Mouse (Mus musculus): ENCODE measurements around the gene Dnah8. TPM values are rescaled to one million over a fixed set of nuclear protein-coding genes. Genes with fewer than 3 reads are reported as not detected.

Gene Dnah8
- polyA plus RNA-seq, 1 experiment from 2014 or later, result 2.4 TPM

DNA sequence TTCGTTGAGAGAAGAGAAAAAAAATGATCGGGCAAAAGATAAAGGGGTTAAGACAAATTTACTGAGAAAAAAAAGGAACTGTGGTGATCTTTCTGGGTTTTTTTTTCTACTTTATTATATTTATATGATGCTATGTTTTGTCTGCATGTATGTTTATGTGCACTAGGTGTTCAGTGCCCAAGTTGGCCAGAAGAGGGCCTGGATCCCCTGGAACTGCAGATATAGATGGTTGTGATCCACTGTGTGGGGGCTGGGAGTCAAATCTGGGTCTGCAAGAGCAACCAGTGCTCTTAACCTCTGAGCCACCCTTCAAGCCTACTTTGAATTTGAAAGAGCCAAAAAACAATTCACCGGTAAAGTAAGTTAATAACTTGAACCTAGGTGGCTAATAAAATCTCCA lies 256.2 kb downstream of the Dnah8 start:
- no peak overlapping the region for H3K27ac ChIP-seq (ENCODE audit: low read depth, low read length)
- H3K9ac ChIP-seq (ENCODE audit: low read depth, low read length), result no peak overlapping the region
- H3K9me3 ChIP-seq (ENCODE audit: control insufficient read depth, low read length), result no peaks in the 10 kb centered on the region
- no peak overlapping the region for H3K4me2 ChIP-seq (replicated peaks; ENCODE audit: low read depth, low read length)
- no peak overlapping the region for H3K4me3 ChIP-seq (ENCODE audit: low read depth, low read length)
- ATAC-seq (ENCODE audit: low FRiP score) (no peak), DNase-seq (ENCODE audit: low spot score) (no peak)
- no peaks in the 10 kb centered on the region for H3K36me3 ChIP-seq (ENCODE audit: control insufficient read depth, insufficient read depth, low read length)
- no peaks in the 10 kb centered on the region for H3K27me3 ChIP-seq (ENCODE audit: control insufficient read depth, insufficient read depth, low read length)
- 86% methylated on average over 3 of the region's 3 CpGs for WGBS
- peaks cover 2% of the 10 kb centered on the region; the same call in 1 of the 2 replicates for H3K4me1 ChIP-seq (replicated peaks; ENCODE audit: control insufficient read depth, insufficient read depth, low read length)

- Histone ChIP-seq H3K4me2 (replicated peaks; ENCODE audit: low read depth, low read length) (no peak overlapping the region), H3K27me3 (ENCODE audit: control insufficient read depth, insufficient read depth, low read length) (no peaks in the 10 kb centered on the region), H3K36me3 (ENCODE audit: control insufficient read depth, insufficient read depth, low read length) (no peaks in the 10 kb centered on the region), H3K9me3 (ENCODE audit: control insufficient read depth, low read length) (no peaks in the 10 kb centered on the region), H3K27ac (ENCODE audit: low read depth, low read length) (no peak overlapping the region), H3K9ac (ENCODE audit: low read depth, low read length) (no peak overlapping the region), H3K4me1 (replicated peaks; ENCODE audit: control insufficient read depth, insufficient read depth, low read length) (peaks cover 2% of the 10 kb centered on the region; the same call in 1 of the 2 replicates), H3K4me3 (ENCODE audit: low read depth, low read length) (no peak overlapping the region)
- ATAC-seq (ENCODE audit: low FRiP score) (no peak), DNase-seq (ENCODE audit: low spot score) (no peak)
- 40% methylated on average over 2 of the region's 2 CpGs for WGBS
Observed at GRCm38 (mm10) chr17:30881001-30881400, 256.8 kb downstream of the Dnah8 start.

DNA sequence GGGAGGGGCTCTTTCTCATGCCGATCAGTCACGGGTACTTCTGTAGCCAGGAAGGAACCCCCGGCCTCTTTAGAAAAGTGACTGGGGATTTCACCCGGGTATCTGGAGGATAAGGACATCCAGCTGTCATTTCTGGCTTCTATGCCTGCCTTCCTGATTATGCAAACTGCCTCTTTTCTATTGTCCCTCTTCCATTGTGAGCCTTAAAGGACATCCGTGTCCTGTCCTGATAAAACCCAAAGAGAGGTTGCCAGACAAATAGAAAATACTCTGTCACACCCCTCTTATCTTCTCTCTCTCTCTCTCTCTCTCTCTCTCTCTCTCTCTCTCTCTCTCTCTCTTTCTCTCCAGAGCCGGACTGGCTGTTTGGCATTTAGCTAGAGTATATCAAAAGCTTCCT lies 258.1 kb downstream of the Dnah8 start:
- H3K4me1 ChIP-seq (replicated peaks; ENCODE audit: control insufficient read depth, insufficient read depth, low read length), result peaks cover 2% of the 10 kb centered on the region; the same call in 1 of the 2 replicates
- no peak overlapping the region for H3K9ac ChIP-seq (ENCODE audit: low read depth, low read length)
- no peak overlapping the region for H3K27ac ChIP-seq (ENCODE audit: low read depth, low read length)
- peak; percentile 26 for DNase-seq (ENCODE audit: low spot score)
- H3K4me3 ChIP-seq (ENCODE audit: low read depth, low read length), result no peak overlapping the region
- H3K4me2 ChIP-seq (replicated peaks; ENCODE audit: low read depth, low read length), result 0 out of 2 replicates have a peak overlapping the region, but pooled peaks have one; percentile 7
- H3K36me3 ChIP-seq (ENCODE audit: control insufficient read depth, insufficient read depth, low read length), result no peaks in the 10 kb centered on the region
- ATAC-seq (ENCODE audit: low FRiP score), result 0 out of 2 replicates have a peak, but pooled peaks have one; percentile 35
- 2% methylated on average over 6 of the region's 6 CpGs for WGBS
- no peaks in the 10 kb centered on the region for H3K27me3 ChIP-seq (ENCODE audit: control insufficient read depth, insufficient read depth, low read length)
- no peaks in the 10 kb centered on the region for H3K9me3 ChIP-seq (ENCODE audit: control insufficient read depth, low read length)

- no peak overlapping the region for H3K4me2 ChIP-seq (replicated peaks; ENCODE audit: low read depth, low read length)
- no peaks in the 10 kb centered on the region for H3K36me3 ChIP-seq (ENCODE audit: control insufficient read depth, insufficient read depth, low read length)
- H3K9ac ChIP-seq (ENCODE audit: low read depth, low read length), result no peak overlapping the region
- ATAC-seq (ENCODE audit: low FRiP score), result no peak
- H3K27me3 ChIP-seq (ENCODE audit: control insufficient read depth, insufficient read depth, low read length), result no peaks in the 10 kb centered on the region
- H3K9me3 ChIP-seq (ENCODE audit: control insufficient read depth, low read length), result no peaks in the 10 kb centered on the region
- WGBS, result 82% methylated on average over 8 of the region's 8 CpGs
- peaks cover 2% of the 10 kb centered on the region; the same call in 1 of the 2 replicates for H3K4me1 ChIP-seq (replicated peaks; ENCODE audit: control insufficient read depth, insufficient read depth, low read length)
- DNase-seq (ENCODE audit: low spot score), result no peak
- H3K4me3 ChIP-seq (ENCODE audit: low read depth, low read length), result no peak overlapping the region
- no peak overlapping the region for H3K27ac ChIP-seq (ENCODE audit: low read depth, low read length)
Observed at GRCm38 (mm10) chr17:30883534-30883933, 259.4 kb downstream of the Dnah8 start.

GRCm38 (mm10) chr17:30892086-30892485 lies 267.9 kb downstream of the Dnah8 start:
- no peaks in the 10 kb centered on the region for H3K9me3 ChIP-seq (ENCODE audit: control insufficient read depth, low read length)
- no peak overlapping the region for H3K27ac ChIP-seq (ENCODE audit: low read depth, low read length)
- DNase-seq (ENCODE audit: low spot score) (no peak), ATAC-seq (ENCODE audit: low FRiP score) (no peak)
- H3K9ac ChIP-seq (ENCODE audit: low read depth, low read length), result no peak overlapping the region
- H3K4me1 ChIP-seq (replicated peaks; ENCODE audit: control insufficient read depth, insufficient read depth, low read length), result no peaks in the 10 kb centered on the region
- H3K36me3 ChIP-seq (ENCODE audit: control insufficient read depth, insufficient read depth, low read length), result no peaks in the 10 kb centered on the region
- 17% methylated on average over 1 of the region's 1 CpGs for WGBS
- no peak overlapping the region for H3K4me3 ChIP-seq (ENCODE audit: low read depth, low read length)
- no peaks in the 10 kb centered on the region for H3K27me3 ChIP-seq (ENCODE audit: control insufficient read depth, insufficient read depth, low read length)
- H3K4me2 ChIP-seq (replicated peaks; ENCODE audit: low read depth, low read length), result no peak overlapping the region

- Histone ChIP-seq H3K27ac (ENCODE audit: low read depth, low read length) (no peak overlapping the region), H3K27me3 (ENCODE audit: control insufficient read depth, insufficient read depth, low read length) (no peaks in the 10 kb centered on the region), H3K36me3 (ENCODE audit: control insufficient read depth, insufficient read depth, low read length) (no peaks in the 10 kb centered on the region), H3K9ac (ENCODE audit: low read depth, low read length) (no peak overlapping the region), H3K4me3 (ENCODE audit: low read depth, low read length) (no peak overlapping the region), H3K4me2 (replicated peaks; ENCODE audit: low read depth, low read length) (no peak overlapping the region), H3K4me1 (replicated peaks; ENCODE audit: control insufficient read depth, insufficient read depth, low read length) (no peaks in the 10 kb centered on the region), H3K9me3 (ENCODE audit: control insufficient read depth, low read length) (no peaks in the 10 kb centered on the region)
- ATAC-seq (ENCODE audit: low FRiP score), result no peak
- 30% methylated on average over 2 of the region's 2 CpGs for WGBS
- peak; percentile 40 for DNase-seq (ENCODE audit: low spot score)
Observed at GRCm38 (mm10) chr17:30892730-30893129, 268.6 kb downstream of the Dnah8 start.

- no peak for ATAC-seq (ENCODE audit: low FRiP score)
- no peak overlapping the region for H3K4me3 ChIP-seq (ENCODE audit: low read depth, low read length)
- no peak for DNase-seq (ENCODE audit: low spot score)
- 0 out of 2 replicates have a peak, but pooled peaks cover 2% of the 10 kb centered on the region for H3K4me1 ChIP-seq (replicated peaks; ENCODE audit: control insufficient read depth, insufficient read depth, low read length)
- peaks cover 14% of the 10 kb centered on the region for H3K27me3 ChIP-seq (ENCODE audit: control insufficient read depth, insufficient read depth, low read length)
- no peak overlapping the region for H3K27ac ChIP-seq (ENCODE audit: low read depth, low read length)
- H3K9me3 ChIP-seq (ENCODE audit: control insufficient read depth, low read length), result no peaks in the 10 kb centered on the region
- WGBS, result 23% methylated on average over 2 of the region's 2 CpGs
- H3K9ac ChIP-seq (ENCODE audit: low read depth, low read length), result no peak overlapping the region
- H3K4me2 ChIP-seq (replicated peaks; ENCODE audit: low read depth, low read length), result no peak overlapping the region
- H3K36me3 ChIP-seq (ENCODE audit: control insufficient read depth, insufficient read depth, low read length), result no peaks in the 10 kb centered on the region
Observed at GRCm38 (mm10) chr17:30897075-30897474, 272.9 kb downstream of the Dnah8 start.

GRCm38 (mm10) chr17:30901627-30902026 lies 277.5 kb downstream of the Dnah8 start, which contains the start of gene Glp1r:
Glp1r (plus strand) TSS chr17:30901817.
- Histone ChIP-seq H3K4me3 (ENCODE audit: low read depth, low read length) (peak within 1 kb of the TSS; percentile 43), H3K9ac (ENCODE audit: low read depth, low read length) (peak within 1 kb of the TSS; percentile 55), H3K4me1 (replicated peaks; ENCODE audit: control insufficient read depth, insufficient read depth, low read length) (0 out of 2 replicates have a peak, but pooled peaks cover 2% of the 10 kb centered on the region), H3K27me3 (ENCODE audit: control insufficient read depth, insufficient read depth, low read length) (peaks cover 20% of the 10 kb centered on the region), H3K27ac (ENCODE audit: low read depth, low read length) (no peak within 1 kb of the TSS), H3K9me3 (ENCODE audit: control insufficient read depth, low read length) (no peaks in the 10 kb centered on the region), H3K36me3 (ENCODE audit: control insufficient read depth, insufficient read depth, low read length) (no peaks in the 10 kb centered on the region), H3K4me2 (replicated peaks; ENCODE audit: low read depth, low read length) (peak within 1 kb of the TSS; percentile 98)
- peak; percentile 45 for DNase-seq (ENCODE audit: low spot score)
- WGBS, result 2% methylated on average over 28 of the region's 37 CpGs
- no peak for ATAC-seq (ENCODE audit: low FRiP score)

- Histone ChIP-seq H3K4me1 (replicated peaks; ENCODE audit: control insufficient read depth, insufficient read depth, low read length) (0 out of 2 replicates have a peak, but pooled peaks cover 2% of the 10 kb centered on the region), H3K4me2 (replicated peaks; ENCODE audit: low read depth, low read length) (no peak overlapping the region), H3K9ac (ENCODE audit: low read depth, low read length) (no peak overlapping the region), H3K4me3 (ENCODE audit: low read depth, low read length) (no peak overlapping the region), H3K9me3 (ENCODE audit: control insufficient read depth, low read length) (no peaks in the 10 kb centered on the region), H3K27ac (ENCODE audit: low read depth, low read length) (no peak overlapping the region), H3K36me3 (ENCODE audit: control insufficient read depth, insufficient read depth, low read length) (no peaks in the 10 kb centered on the region), H3K27me3 (ENCODE audit: control insufficient read depth, insufficient read depth, low read length) (peaks cover 20% of the 10 kb centered on the region)
- ATAC-seq (ENCODE audit: low FRiP score), result no peak
- 95% methylated on average over 2 of the region's 2 CpGs for WGBS
- DNase-seq (ENCODE audit: low spot score), result no peak
Observed at GRCm38 (mm10) chr17:30904096-30904495, 279.9 kb downstream of the Dnah8 start.
